Mouse (Mus musculus): ENCODE results near the gene Gm20795.
"Not testable (repeated sequence)": the region's sequence is repeated elsewhere in the genome, so short reads cannot be mapped to it uniquely, and the experiment has no call there.

Gene Gm20795

DNA sequence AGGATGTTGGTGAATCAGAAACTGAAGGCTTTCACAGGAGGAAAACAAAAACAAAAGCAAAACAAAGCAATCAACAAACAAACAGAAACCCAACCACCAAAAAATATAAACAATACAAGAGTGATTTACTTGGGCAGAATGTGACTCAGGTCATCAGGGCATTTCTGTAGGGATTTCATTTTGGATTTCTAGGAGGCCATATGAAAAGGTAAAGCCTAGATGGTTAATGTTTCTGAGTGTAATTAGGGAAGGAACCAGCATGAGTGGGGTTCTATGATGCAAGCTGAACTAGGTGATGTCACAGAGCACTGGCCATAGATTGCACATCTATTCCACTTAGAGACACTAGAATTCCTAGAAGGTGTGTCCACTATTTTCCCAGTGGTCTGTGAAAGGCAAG, at the start of gene Gm20795:
Gene Gm20795 (plus strand): TSS at position 301 of the 400 bp plus-strand sequence.
- in situ Hi-C loops (cut with MboI, MseI): not testable (repeated sequence)

DNA sequence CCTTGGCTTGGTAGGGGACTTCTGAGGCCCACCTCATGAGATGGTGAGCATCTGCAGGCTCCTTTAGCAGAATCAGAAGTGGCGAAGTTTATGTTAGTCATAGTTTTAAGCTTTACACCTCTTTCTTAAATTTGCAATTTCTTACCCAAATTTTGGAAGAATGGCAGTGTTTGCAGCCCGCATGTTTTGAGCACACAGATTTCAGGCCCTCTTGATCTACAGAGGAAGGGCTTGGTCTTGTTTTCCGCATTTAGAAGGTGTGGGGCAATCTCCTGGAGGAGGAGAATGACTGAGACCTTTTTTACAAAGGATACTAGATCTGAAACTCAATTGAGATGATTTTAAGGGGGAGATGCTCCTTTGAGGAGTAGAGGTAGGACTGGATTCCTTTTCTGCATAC, 29.0 kb upstream of the Gm20795 start, which contains the start of gene Gm21797:
Gene Gm21797 (minus strand): TSS at position 101 of the 400 bp plus-strand sequence.
- in situ Hi-C loops (cut with MboI, MseI): not testable (repeated sequence)
